Mouse (Mus musculus) gastrocnemius, postnatal 36 days (tissue): ENCODE data around the gene Slc30a6. TPM values are rescaled to one million over a fixed set of nuclear protein-coding genes. Genes with fewer than 3 reads are reported as not detected.

Source experiments
- DNase-seq, 2 experiments: peaks; one replicate each; pipeline ENCODE4 v3.0.0; 2022
- intact Hi-C: fragments of 180-260 bp; cut with DNase I; formaldehyde crosslinking; loops from one replicate; pipeline ENCODE4 v1.15.1; 2025
- long read RNA-seq, 2 experiments: library from polyadenylated mRNA; stranded (forward); transcript quantifications; one replicate each; pipeline ENCODE4 v2.0.0; 2021
- total RNA-seq, 2 experiments: library from RNA; stranded (reverse); gene quantifications; 2 replicates each; pipeline ENCODE4 v1.2.3; 2021

Gene Slc30a6
- total RNA-seq = 1 to 10 TPM; 4.3 to 7.0 TPM
- long read RNA-seq, experiment 1, partial matches to known transcripts = 1 of 5 reads
- long read RNA-seq, experiment 1, other reads (novel, unspliced or antisense) = 1 of 5 reads
- long read RNA-seq, experiment 2, partial matches to known transcripts = 2 of 6 reads
- long read RNA-seq, experiment 2, other reads (novel, unspliced or antisense) = 1 of 6 reads

DNA sequence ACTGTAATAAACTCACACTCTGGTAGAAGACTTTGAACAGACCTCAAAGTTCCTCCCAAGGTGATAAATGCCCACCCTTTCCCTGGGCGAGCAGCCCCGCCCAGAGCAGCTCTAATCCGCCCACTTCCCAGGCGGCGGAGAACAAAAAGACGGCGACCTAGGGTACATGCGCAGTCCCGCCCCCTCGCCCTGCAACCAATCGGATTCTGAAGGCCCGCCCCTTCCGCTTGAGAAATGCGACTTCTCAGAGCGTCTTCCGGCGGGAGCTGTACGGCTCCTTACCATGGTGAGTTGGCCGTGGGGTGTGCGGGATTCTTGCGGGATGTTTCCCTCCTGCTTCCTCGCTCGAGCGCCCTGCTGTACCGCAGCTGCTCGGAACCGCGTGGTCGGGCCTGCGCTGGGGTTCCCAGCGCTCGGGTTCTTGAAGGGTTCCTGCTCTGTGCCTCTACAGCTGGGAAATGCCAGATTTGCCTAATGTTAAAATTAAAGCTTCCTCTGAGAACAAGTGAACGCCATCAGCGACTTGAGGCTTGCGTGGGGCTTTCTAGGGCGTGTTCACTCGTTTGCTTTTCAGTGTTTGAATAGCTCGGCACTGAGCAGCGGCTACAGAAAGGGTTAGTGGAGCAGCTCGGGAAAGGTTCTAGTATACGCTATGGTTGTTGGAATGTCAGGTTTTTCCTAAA, at the start of gene Slc30a6:
Slc30a6 (plus strand) TSS at position 226 of the 683 bp plus-strand sequence.
- intact Hi-C loops = no loop called here
- DNase-seq = peak; percentile 91 to 95

DNA sequence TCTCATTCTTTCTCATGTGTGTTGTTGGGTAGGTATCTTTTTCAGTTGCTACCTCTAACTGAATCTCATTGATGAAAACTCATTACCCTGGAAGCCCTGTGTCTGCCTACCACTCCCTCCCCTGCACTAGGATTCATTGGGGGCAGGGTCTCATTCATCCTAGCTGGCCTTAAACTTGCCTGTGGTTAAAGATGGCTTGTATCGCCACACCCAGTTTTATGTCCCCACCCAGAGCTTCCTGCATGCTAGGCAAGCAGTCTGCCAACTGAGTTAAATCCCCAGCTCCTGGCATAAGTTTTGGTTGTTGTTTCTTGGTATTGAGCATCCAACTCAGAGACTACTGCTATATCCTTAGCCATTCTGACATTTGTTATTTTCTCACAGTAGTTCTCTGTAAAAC, 31.8 kb upstream of the Slc30a6 start:
- intact Hi-C loops = no loop called here
- no peak for DNase-seq

- intact Hi-C loops = loop anchor here (5.0 kb wide), 1 partner anchor 45 kb away; no protein-coding TSS in a partner anchor
- no peak for DNase-seq
Measured at GRCm38 (mm10) chr17:74376916-74377315, 18.5 kb upstream of the Slc30a6 start.

GRCm38 (mm10) chr17:74386657-74387056, 8.8 kb upstream of the Slc30a6 start:
- DNase-seq = no peak
- intact Hi-C loops = loop anchor here (10.0 kb wide), 1 partner anchor 228 kb away; no protein-coding TSS in a partner anchor

DNA sequence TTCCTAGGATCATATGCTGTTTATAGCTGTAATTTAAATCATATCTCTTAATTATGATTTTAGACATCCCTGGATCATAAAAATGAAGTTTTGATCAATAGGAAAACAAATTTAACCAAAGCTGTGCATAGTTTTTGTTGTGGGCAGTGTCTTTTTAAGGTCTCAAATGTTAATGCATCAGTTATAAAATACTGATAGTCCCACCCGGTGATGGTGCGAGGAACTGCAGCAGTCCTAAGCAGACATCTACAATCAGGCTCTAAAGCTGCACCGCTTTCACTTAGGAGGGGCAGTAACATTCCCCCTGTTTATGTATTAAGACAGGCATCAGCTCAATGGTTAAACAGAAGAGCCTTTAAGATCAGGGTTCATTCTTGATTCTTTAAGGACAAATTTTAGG, 5.6 kb upstream of the Slc30a6 start:
- intact Hi-C loops = loop anchor here (10.0 kb wide), 1 partner anchor 225 kb away; no protein-coding TSS in a partner anchor
- no peak for DNase-seq

GRCm38 (mm10) chr17:74394381-74394780, 1.0 kb upstream of the Slc30a6 start:
- DNase-seq = no peak
- intact Hi-C loops = no loop called here

DNA sequence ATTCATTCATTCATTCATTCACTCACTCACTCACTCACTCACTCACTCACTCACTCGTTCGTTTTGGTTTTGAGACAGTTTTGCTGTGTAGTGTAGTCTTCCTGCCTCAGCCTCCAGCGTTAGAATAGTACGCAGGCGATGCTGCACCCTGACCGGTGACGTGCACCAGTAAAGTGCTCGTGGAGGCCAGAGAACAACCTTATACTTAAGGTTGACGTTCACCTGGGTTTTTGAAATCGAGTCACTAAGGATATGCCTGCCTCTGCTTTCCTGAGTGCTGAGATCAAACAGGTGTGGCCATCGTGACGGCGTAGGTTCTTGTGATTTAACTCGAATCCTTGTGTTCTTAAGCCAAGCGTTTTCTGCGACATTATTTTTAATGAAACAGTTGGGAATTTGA, 553 bp upstream of the Slc30a6 start:
- DNase-seq = no peak
- intact Hi-C loops = no loop called here

- no peak for DNase-seq
- intact Hi-C loops = no loop called here
Measured at GRCm38 (mm10) chr17:74396766-74397165, 1.4 kb downstream of the Slc30a6 start.

GRCm38 (mm10) chr17:74397173-74397572, 1.8 kb downstream of the Slc30a6 start:
- intact Hi-C loops = no loop called here
- DNase-seq = no peak

DNA sequence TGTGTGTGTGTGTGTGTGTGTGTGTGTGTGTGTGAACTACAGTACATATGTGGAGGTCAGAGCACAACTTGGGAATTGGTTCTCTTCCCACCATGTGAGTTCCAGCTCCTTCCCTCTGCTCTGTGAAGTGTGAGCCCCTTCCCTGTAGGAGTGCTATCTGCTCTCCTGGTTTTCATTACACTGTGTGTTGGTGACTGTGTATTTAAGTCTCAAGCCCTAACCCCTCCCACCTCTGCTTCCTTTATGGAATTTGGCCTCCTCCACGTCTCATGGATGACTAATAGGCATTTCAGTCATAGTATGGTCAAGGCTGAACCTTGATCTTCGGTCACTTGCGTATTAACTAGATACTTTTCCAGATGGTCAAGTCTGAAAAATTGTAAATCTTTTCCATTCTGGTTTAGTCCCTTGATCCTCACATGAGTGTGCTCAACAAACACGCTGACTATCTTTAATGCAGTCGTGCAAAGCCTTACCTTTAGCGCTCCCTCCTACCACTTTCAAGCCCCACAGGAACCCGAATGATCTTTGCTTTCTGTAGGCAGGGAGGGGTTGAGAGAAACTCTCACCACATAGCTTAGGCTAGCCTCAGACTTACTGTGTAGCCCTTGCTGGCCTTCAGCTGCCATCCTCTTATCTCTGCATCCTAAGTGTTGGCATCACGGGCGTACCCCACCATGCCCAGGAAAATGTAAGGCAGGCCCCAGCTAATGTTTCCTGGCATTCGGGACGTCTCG, 7.2 kb downstream of the Slc30a6 start:
- intact Hi-C loops = no loop called here
- no peak for DNase-seq

- intact Hi-C loops = no loop called here
- DNase-seq = no peak
Measured at GRCm38 (mm10) chr17:74406487-74406886, 11.1 kb downstream of the Slc30a6 start.

DNA sequence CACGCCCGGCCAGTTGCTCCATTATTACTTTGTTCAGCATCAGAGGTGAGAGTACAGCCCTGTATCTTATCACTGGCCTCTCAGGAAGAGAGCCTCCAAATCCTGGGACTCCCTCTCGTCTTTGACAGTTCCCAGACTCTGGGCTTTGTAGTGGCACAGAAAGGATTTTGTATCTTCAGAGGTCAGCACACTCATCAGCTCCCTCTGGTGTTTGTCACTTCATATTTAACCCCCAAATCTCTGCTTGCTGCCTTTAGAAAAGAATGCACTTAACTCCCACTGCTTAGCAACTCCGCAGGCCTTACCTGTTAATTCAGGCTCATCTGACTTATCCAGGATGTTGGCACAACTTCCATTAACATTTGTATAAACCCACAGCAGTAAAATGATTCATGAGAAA, 14.3 kb downstream of the Slc30a6 start:
- intact Hi-C loops = no loop called here
- DNase-seq = no peak

DNA sequence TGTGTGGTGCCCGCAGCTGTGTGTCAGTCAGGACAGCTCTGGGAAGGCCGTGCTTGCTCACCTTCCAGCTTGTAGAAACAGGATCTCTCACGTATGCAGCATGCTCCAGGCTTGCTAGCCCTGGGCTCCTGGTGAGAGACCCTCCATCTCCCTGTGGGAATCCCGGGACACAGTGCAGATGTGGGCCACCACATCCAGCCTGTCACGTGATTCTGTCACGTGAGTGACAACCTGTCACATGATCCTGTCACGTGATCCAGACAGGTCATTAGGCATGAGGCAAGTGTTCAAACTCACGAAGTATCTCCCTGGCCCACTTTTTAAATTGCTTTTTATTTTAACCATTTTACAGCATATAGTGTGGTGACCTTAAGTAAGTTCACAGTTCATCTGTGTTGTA, 17.9 kb downstream of the Slc30a6 start:
- DNase-seq = no peak
- intact Hi-C loops = no loop called here

DNA sequence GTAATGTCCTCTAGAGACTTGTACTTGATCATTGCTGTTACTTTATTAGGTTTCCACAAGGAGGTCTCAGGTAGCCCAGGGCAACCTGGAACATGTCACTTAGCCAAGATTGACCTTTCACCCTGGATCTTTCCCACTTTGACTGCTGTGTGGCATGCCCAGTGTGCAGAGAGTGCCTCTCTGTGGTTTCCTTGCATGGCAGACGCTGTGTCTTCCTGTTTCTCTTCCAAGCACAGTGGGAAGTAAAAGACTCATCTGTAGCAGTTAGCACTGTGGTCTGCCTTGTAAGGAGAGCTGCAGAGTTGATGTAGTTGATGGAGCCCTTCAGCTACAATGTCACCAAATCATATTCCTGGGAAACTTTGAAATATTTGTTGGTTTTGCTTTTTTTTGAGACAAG, 19.3 kb downstream of the Slc30a6 start:
- intact Hi-C loops = no loop called here
- no peak for DNase-seq

DNA sequence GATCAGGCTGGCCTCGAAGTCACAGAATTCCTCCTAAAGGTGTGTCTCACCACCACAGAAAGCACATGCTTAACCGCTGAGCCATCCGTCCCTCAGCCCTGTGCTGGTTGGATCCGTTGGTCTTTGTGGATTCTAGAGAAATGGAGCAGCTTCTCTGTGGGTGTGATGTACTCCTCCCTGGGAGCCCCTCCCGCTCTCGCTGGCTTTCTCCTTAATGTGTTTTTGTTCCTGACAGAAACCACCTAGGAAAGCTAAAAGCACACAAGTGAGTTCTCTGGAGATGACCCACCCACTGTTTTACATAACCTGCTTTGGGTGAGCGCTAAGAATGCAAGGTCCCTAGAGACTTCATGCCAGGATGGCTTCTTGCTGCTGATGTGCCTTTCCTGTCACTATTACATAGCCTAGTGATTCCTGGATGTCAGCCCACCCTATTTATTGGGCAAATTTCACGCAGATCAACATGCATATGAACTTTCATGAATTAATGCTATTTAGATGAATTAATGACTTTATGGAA, 21.5 kb downstream of the Slc30a6 start:
- intact Hi-C loops = no loop called here

DNA sequence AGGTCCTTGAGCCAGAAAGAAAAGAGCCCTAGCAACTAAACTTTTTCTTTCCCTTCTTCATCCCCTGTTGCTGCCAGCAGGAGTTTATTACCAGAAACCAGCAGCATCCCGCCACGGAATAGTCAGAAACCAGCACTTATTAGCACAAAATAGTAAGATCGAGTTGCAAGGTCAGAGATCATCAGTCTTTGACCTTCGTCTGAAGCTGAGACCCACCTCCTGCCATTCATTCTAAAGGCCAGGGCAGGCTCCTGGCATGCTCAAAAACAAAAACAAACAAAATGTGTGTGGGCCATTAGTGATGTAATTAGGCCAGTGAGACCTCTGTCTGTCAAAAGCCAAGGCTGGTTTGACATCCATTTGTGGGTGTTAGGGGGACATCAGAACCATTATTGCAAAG, 22.8 kb downstream of the Slc30a6 start:
- DNase-seq = no peak
- intact Hi-C loops = no loop called here

More for the DNA sequence above, 21.5 kb downstream of the Slc30a6 start:
- DNase-seq = no peak

DNA sequence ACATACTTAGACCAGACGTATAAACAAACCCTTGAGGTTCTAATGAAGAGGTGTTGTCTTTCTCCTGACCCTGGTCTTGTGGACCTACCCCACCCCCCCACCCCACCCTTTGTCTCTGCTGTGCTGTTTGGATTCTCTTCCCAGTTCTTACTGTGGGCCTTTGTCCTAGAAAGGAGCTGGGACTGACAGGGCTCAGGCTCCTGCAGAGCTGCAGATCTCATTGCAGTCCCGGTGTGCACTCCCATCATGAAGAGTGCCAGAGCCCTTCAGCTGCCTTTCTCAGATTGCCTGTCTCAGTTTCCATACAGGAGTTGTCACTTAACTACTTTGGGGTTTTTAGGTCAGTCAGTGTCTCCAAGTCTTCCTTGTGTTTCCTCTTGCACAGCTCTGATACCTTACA, 25.2 kb downstream of the Slc30a6 start:
- DNase-seq = no peak
- intact Hi-C loops = loop anchor here (5.0 kb wide), 1 partner anchor 43 kb away; no protein-coding TSS in a partner anchor

- intact Hi-C loops = loop anchor here (5.0 kb wide), 1 partner anchor 47 kb away; no protein-coding TSS in a partner anchor
- DNase-seq = no peak
Measured at GRCm38 (mm10) chr17:74424401-74425005, 29.1 kb downstream of the Slc30a6 start.

GRCm38 (mm10) chr17:74430074-74430473, 34.7 kb downstream of the Slc30a6 start:
- no peak for DNase-seq
- intact Hi-C loops = no loop called here

GRCm38 (mm10) chr17:74431481-74431880, 36.1 kb downstream of the Slc30a6 start:
- DNase-seq = no peak
- intact Hi-C loops = no loop called here

- no peak for DNase-seq
Measured at GRCm38 (mm10) chr17:74432631-74433030, 37.2 kb downstream of the Slc30a6 start.

More at GRCm38 (mm10) chr17:74432631-74433030, 37.2 kb downstream of the Slc30a6 start:
- intact Hi-C loops = no loop called here
